Mouse (Mus musculus) midbrain, embryonic 10.5 days (tissue): Measurements from ENCODE around the gene Rpl5. TPM values are rescaled to one million over a fixed set of nuclear protein-coding genes. Genes with fewer than 3 reads are reported as not detected.

Source experiments
- DNase-seq: peaks from one replicate; pipeline ENCODE4 v3.0.0-alpha.2; 2017; ENCODE audit warnings: low spot score
- H3K27ac ChIP-seq: fragments of 300-500 bp; sonication (generic); replicated peaks from 2 replicates; pipeline ENCODE4 v1.5.1; 2016; ENCODE audit warnings: mild to moderate bottlenecking
- H3K27me3 ChIP-seq: fragments of 300-500 bp; sonication (generic); 2 replicates; pipeline ENCODE4 v1.6.1; 2016; ENCODE audit warnings: low read depth, mild to moderate bottlenecking; ENCODE audit not compliant: poor library complexity, severe bottlenecking
- H3K36me3 ChIP-seq: fragments of 300-500 bp; sonication (generic); 2 replicates; pipeline ENCODE4 v1.6.1; 2016; ENCODE audit warnings: mild to moderate bottlenecking, moderate library complexity
- H3K4me1 ChIP-seq: fragments of 300-500 bp; sonication (generic); 2 replicates; pipeline ENCODE4 v1.6.1; 2016
- H3K4me3 ChIP-seq: fragments of 300-500 bp; sonication (generic); 2 replicates; pipeline ENCODE4 v1.5.1; 2016; ENCODE audit warnings: mild to moderate bottlenecking, moderate library complexity
- H3K9me3 ChIP-seq: fragments of 300-500 bp; sonication (generic); replicated peaks from 2 replicates; pipeline ENCODE4 v1.6.1; 2016; ENCODE audit warnings: mild to moderate bottlenecking
- WGBS: fragments of 180-500 bp; shearing (Covaris S2); methylation state at CpG from one replicate; pipeline ENCODE4 v1.1.7; 2016; 5-methylcytosine and 5-hydroxymethylcytosine counted together
- polyA plus RNA-seq: library from polyadenylated mRNA; unstranded; fragments of >200 nt; fragmentation: Nextera tagmentation; extraction: Ambion mirVana; gene quantifications from 2 replicates; pipeline ENCODE4 v1.2.1, GENCODE M21; 2016

Rpl5 gene
- polyA plus RNA-seq, 1 experiment from 2014 or later = 89.8 TPM

GRCm38 (mm10) chr5:107909668-107910067 is 9.4 kb downstream of the Rpl5 start:
- Histone ChIP-seq H3K27ac (no peak overlapping the region), H3K4me3 (no peak overlapping the region), H3K36me3 (peaks cover 60% of the 10 kb centered on the region), H3K27me3 (no peaks in the 10 kb centered on the region), H3K4me1 (no peaks in the 10 kb centered on the region), H3K9me3 (no peaks in the 10 kb centered on the region)
- WGBS = 87% methylated on average over 3 of the region's 3 CpGs
- DNase-seq = no peak

DNA sequence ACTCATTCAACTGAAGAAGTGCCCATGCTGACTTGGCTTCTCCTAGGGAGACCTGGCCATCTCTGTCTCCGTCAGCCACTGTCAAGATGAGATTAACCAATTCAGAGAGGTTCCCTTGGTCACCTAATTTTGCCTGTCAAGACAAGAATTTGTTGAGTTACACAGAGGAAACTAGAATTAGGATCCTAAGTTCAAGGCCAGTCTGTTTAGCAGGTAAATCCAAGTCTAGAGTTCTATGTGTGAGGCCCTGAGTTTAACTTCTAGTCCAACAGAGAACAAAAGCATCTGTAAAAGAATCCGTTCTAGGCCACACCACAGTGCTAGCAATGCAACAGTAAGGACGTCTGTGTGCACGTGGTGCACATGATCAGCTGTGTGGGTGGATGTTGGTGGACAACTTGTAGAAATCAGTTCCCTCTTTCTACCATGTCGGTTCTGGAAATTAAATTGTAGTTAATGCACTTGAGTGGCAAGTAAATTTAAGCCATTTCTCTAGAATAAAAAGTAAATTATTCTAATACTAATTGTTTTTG is 9.8 kb downstream of the Rpl5 start:
- 74% methylated on average over 5 of the region's 5 CpGs for whole genome bisulfite sequencing
- Histone ChIP-seq H3K4me1 (0 out of 2 replicates have a peak, but pooled peaks cover under 1% of the 10 kb centered on the region), H3K36me3 (peaks cover 55% of the 10 kb centered on the region), H3K9me3 (no peaks in the 10 kb centered on the region), H3K4me3 (no peak overlapping the region), H3K27me3 (no peaks in the 10 kb centered on the region), H3K27ac (no peak overlapping the region)
- DNase-seq = no peak

GRCm38 (mm10) chr5:107911012-107911411 is 10.7 kb downstream of the Rpl5 start:
- no peaks in the 10 kb centered on the region for H3K9me3 ChIP-seq
- H3K36me3 ChIP-seq = peaks cover 47% of the 10 kb centered on the region
- no peak for DNase-seq
- 92% methylated on average over 5 of the region's 5 CpGs for WGBS
- no peak overlapping the region for H3K4me3 ChIP-seq
- H3K27me3 ChIP-seq = no peaks in the 10 kb centered on the region
- H3K27ac ChIP-seq = no peak overlapping the region
- 0 out of 2 replicates have a peak, but pooled peaks cover 4% of the 10 kb centered on the region for H3K4me1 ChIP-seq

DNA sequence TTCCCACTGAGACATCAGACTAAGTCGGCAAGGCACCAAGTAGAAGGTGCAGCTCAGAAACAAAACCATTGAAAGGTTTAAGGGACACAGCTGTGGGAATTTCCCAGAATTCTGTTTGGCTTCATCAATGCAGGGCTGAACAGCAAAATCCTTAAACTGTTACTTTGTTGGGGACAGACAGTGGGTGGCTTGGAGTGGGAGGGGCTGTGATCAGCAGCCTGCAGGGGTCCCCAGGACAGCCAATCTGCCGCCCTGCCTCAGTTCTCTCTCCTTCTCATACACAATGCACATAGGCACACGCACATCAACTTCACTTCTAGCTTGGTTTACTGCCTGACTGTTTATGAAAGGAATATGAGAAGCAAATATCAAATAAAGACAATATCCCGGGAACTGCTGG is 15.0 kb downstream of the Rpl5 start:
- no peak overlapping the region for H3K4me3 ChIP-seq
- 45% methylated on average over 4 of the region's 4 CpGs for WGBS
- 0 out of 2 replicates have a peak, but pooled peaks cover 4% of the 10 kb centered on the region for H3K36me3 ChIP-seq
- H3K27ac ChIP-seq = no peak overlapping the region
- no peak for DNase-seq
- 0 out of 2 replicates have a peak, but pooled peaks cover 4% of the 10 kb centered on the region for H3K4me1 ChIP-seq
- H3K9me3 ChIP-seq = no peaks in the 10 kb centered on the region
- no peaks in the 10 kb centered on the region for H3K27me3 ChIP-seq

GRCm38 (mm10) chr5:107921400-107922252 is 21.3 kb downstream of the Rpl5 start:
- Histone ChIP-seq H3K4me1 (no peaks in the 10 kb centered on the region), H3K9me3 (no peaks in the 10 kb centered on the region), H3K27me3 (no peaks in the 10 kb centered on the region), H3K36me3 (no peaks in the 10 kb centered on the region), H3K4me3 (no peak overlapping the region), H3K27ac (no peak overlapping the region)
- DNase-seq = no peak
- WGBS = 65% methylated on average over 2 of the region's 2 CpGs

DNA sequence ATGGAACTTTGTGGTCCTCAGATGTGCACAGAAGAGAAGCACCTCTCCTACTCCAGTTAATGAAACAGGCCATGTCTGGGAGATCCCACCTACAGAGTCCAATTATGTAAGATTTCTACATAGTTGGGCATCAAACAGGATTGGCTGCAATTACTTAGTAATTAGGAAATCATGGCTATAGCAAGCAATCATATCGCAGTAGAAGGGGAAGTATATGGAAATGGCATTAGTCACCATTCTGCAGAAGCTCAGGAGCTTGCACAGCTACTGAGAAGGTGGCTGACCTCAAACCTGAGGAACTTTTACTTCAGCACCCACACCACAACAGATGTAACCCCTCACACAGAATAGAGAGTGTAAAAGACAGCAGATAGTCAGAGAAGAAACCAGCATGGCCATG is 22.5 kb downstream of the Rpl5 start:
- no peaks in the 10 kb centered on the region for H3K36me3 ChIP-seq
- no peaks in the 10 kb centered on the region for H3K9me3 ChIP-seq
- H3K4me1 ChIP-seq = no peaks in the 10 kb centered on the region
- no peak for DNase-seq
- no peak overlapping the region for H3K4me3 ChIP-seq
- no peaks in the 10 kb centered on the region for H3K27me3 ChIP-seq
- 84% methylated on average over 1 of the region's 1 CpGs for WGBS
- H3K27ac ChIP-seq = no peak overlapping the region

DNA sequence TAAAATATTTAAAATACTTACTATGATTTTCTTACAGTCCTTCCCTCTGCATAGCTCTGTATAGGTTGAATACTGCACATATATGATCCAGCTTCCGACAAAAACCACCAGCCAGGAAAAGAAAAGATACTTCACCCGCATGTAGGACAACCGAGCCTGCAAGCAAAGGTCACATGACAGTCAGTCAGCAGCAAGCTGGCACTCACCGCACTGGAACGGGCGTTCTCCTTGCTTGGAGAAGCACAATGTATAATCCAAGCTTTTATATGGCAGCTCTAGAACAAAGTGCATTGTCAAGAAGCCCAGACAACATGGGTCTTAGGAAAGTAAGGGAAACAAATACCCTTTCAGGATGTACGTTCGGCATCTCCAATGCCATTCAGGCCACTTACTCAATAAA is 24.3 kb downstream of the Rpl5 start:
- no peaks in the 10 kb centered on the region for H3K9me3 ChIP-seq
- no peaks in the 10 kb centered on the region for H3K36me3 ChIP-seq
- H3K27me3 ChIP-seq = no peaks in the 10 kb centered on the region
- no peaks in the 10 kb centered on the region for H3K4me1 ChIP-seq
- H3K4me3 ChIP-seq = no peak overlapping the region
- no peak for DNase-seq
- no peak overlapping the region for H3K27ac ChIP-seq
- WGBS = 80% methylated on average over 8 of the region's 8 CpGs

DNA sequence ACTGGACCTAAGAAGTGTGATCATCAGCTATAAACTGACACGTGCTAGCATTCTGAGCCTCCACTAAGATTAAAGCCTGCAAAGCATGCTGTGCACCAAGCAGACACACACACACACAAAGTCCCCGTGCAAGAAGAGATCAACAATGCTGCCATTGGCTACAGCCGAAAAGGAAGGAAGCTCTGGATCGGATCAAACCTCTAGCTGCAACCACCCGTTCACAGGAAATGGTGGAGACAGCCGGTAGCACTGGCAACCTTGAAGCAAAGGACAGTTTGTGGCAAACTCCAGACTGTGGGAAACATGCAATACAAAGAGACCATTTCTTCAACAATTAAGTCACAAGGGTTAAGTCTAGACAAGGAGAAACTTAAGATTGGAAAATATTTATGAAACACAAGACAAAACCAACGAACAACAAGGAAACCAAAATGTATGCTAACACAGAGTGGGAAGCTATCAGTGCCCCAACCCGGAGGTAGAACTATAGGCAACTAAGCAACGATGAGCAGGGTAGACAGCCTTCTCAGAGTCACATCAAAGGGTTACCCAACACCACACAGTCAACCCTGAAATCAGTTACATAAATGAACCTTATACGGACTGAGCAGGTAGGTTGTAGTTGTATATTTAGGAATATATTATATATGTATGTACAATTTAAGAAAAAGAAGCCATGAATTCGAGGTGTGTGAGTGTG is 26.4 kb downstream of the Rpl5 start:
- 84% methylated on average over 11 of the region's 11 CpGs for WGBS
- H3K9me3 ChIP-seq = no peaks in the 10 kb centered on the region

GRCm38 (mm10) chr5:107932556-107932955 is 32.3 kb downstream of the Rpl5 start:
- Histone ChIP-seq H3K27me3 (no peaks in the 10 kb centered on the region), H3K36me3 (no peaks in the 10 kb centered on the region), H3K4me3 (no peak overlapping the region), H3K9me3 (no peaks in the 10 kb centered on the region), H3K27ac (no peak overlapping the region), H3K4me1 (no peaks in the 10 kb centered on the region)
- DNase-seq = no peak
- WGBS = 62% methylated on average over 2 of the region's 2 CpGs

More for the DNA sequence above, 26.4 kb downstream of the Rpl5 start:
- Histone ChIP-seq H3K27ac (no peak overlapping the region), H3K27me3 (no peaks in the 10 kb centered on the region), H3K36me3 (no peaks in the 10 kb centered on the region), H3K4me1 (no peaks in the 10 kb centered on the region), H3K4me3 (no peak overlapping the region)
- no peak for DNase-seq

DNA sequence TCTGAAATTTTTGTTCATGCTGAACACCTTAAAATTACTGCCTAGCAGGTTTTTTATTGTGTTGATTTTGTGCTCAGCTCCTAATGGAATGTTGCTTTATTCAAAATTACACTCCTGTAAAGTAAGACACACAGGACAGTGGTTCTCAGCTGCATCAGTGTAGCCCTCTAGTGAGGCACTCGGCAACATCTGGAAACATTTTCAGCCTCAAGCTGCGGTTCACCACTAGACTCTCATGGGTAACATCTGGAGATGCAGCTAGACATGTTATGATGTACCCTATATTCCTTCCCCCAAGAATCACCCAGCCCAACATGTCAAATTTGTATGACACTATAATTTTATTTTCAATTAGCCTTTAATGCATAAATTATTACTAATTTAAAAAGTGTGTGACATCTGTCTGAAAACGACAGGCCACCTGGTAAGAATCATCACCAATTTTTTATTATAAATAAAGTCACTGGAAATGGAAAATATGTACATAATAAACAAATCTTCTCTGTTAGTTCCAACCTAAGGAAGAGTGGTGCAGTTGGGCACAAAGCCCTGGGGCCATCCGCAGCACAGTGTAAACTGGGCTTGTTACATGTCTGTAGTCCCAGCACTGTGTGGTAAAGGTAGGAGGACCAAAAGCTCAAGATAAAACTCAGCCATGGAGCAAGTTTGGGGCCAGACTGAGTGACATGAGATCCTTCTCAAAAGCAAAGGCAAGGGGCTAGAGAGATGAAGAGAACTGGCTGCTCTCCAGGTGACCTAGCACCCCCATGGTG is 33.1 kb downstream of the Rpl5 start:
- no peak for DNase-seq
- no peak overlapping the region for H3K27ac ChIP-seq
- no peaks in the 10 kb centered on the region for H3K27me3 ChIP-seq
- no peaks in the 10 kb centered on the region for H3K9me3 ChIP-seq
- H3K4me3 ChIP-seq = no peak overlapping the region
- no peaks in the 10 kb centered on the region for H3K36me3 ChIP-seq
- 83% methylated on average over 4 of the region's 4 CpGs for WGBS
- H3K4me1 ChIP-seq = no peaks in the 10 kb centered on the region

DNA sequence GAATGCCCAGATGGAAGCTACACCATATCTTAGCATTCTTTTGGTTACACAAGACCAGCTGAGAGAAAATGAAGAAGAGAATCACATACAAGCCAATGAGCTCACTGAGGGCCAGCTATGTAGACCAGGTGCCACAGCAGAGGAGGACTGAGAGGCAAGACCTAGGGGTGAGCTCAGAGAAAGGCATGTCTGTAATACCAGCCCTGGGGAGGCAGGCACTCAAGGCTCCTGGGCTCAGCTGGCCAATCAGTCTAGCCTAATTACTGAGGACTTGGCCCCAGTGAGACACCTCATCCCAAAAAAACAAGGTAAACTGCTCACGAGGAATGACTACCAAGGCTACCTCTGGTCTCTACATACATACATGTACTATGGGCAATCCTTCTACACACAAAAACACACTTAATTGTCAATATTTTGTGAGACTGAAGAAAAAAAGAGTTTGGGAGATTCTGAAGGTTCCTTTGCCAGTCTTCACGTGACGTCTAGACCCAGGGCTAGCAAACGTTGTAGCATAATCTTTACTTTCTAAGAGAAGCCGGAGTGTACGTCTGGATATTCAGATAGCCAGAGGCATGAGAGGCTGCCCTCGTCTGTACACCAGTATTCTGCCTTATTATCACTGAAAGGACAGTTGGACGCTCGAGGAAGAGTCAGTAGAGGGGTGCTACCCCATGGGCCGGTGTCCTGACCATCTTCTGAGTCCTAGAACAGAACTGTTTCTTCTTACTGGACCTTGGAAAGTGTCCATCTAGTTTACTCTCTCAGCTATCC is 34.7 kb downstream of the Rpl5 start:
- Histone ChIP-seq H3K4me3 (no peak overlapping the region), H3K27me3 (no peaks in the 10 kb centered on the region), H3K9me3 (no peaks in the 10 kb centered on the region), H3K27ac (no peak overlapping the region), H3K36me3 (no peaks in the 10 kb centered on the region), H3K4me1 (no peaks in the 10 kb centered on the region)
- WGBS = 90% methylated on average over 10 of the region's 10 CpGs
- DNase-seq = no peak
